Mouse (Mus musculus): ENCODE measurements around the gene Cntn4. TPM values are rescaled to one million over a fixed set of nuclear protein-coding genes. Genes with fewer than 3 reads are reported as not detected.

Gene Cntn4
- polyA plus RNA-seq, 1 experiment from 2014 or later, result 3.3 TPM

GRCm38 (mm10) chr6:106328987-106329386 lies 651.5 kb downstream of the Cntn4 start:
- no peak overlapping the region for H3K27ac ChIP-seq
- 55% methylated on average over 1 of the region's 1 CpGs for WGBS
- ATAC-seq (replicated peaks; ENCODE audit: low FRiP score, low read depth) (no peak), DNase-seq (ENCODE audit: low spot score) (no peak)
- TF ChIP-seq CTCF (IDR thresholded peaks at IDR 0.05; ENCODE audit: low read depth), result peak; percentile 54
- no peak overlapping the region for H3K9ac ChIP-seq (ENCODE audit: low read depth, low read length)
- no peaks in the 10 kb centered on the region for H3K4me1 ChIP-seq (replicated peaks; ENCODE audit: insufficient read depth, low read length)
- H3K4me2 ChIP-seq (ENCODE audit: low read length), result no peak overlapping the region
- no peak overlapping the region for H3K4me3 ChIP-seq (replicated peaks; ENCODE audit: low read depth, low read length)
- H3K27me3 ChIP-seq (ENCODE audit: insufficient read depth, low read length), result no peaks in the 10 kb centered on the region
- no peaks in the 10 kb centered on the region for H3K36me3 ChIP-seq (ENCODE audit: insufficient read depth, low read length)
- no peaks in the 10 kb centered on the region for H3K9me3 ChIP-seq (replicated peaks; ENCODE audit: low read length)

GRCm38 (mm10) chr6:106329636-106330035 lies 652.2 kb downstream of the Cntn4 start:
- TF ChIP-seq CTCF (IDR thresholded peaks at IDR 0.05; ENCODE audit: low read depth), result peak; percentile 50
- no peak overlapping the region for H3K9ac ChIP-seq (ENCODE audit: low read depth, low read length)
- no peaks in the 10 kb centered on the region for H3K9me3 ChIP-seq (replicated peaks; ENCODE audit: low read length)
- H3K4me2 ChIP-seq (ENCODE audit: low read length), result no peak overlapping the region
- no peak overlapping the region for H3K27ac ChIP-seq
- H3K36me3 ChIP-seq (ENCODE audit: insufficient read depth, low read length), result no peaks in the 10 kb centered on the region
- DNase-seq (ENCODE audit: low spot score) (no peak), ATAC-seq (replicated peaks; ENCODE audit: low FRiP score, low read depth) (no peak)
- no peaks in the 10 kb centered on the region for H3K4me1 ChIP-seq (replicated peaks; ENCODE audit: insufficient read depth, low read length)
- H3K4me3 ChIP-seq (replicated peaks; ENCODE audit: low read depth, low read length), result no peak overlapping the region
- H3K27me3 ChIP-seq (ENCODE audit: insufficient read depth, low read length), result no peaks in the 10 kb centered on the region
- 82% methylated on average over 1 of the region's 1 CpGs for WGBS

GRCm38 (mm10) chr6:106332466-106332865 lies 655.0 kb downstream of the Cntn4 start:
- no peak overlapping the region for H3K27ac ChIP-seq
- H3K9ac ChIP-seq (ENCODE audit: low read depth, low read length), result no peak overlapping the region
- H3K4me2 ChIP-seq (ENCODE audit: low read length), result no peak overlapping the region
- no peaks in the 10 kb centered on the region for H3K27me3 ChIP-seq (ENCODE audit: insufficient read depth, low read length)
- H3K4me3 ChIP-seq (replicated peaks; ENCODE audit: low read depth, low read length), result no peak overlapping the region
- no peak for ATAC-seq (replicated peaks; ENCODE audit: low FRiP score, low read depth)
- TF ChIP-seq CTCF (IDR thresholded peaks at IDR 0.05; ENCODE audit: low read depth), result no peak
- DNase-seq (ENCODE audit: low spot score), result no peak
- H3K4me1 ChIP-seq (replicated peaks; ENCODE audit: insufficient read depth, low read length), result no peaks in the 10 kb centered on the region
- H3K36me3 ChIP-seq (ENCODE audit: insufficient read depth, low read length), result no peaks in the 10 kb centered on the region
- H3K9me3 ChIP-seq (replicated peaks; ENCODE audit: low read length), result no peaks in the 10 kb centered on the region
- 92% methylated on average over 3 of the region's 3 CpGs for whole genome bisulfite sequencing

GRCm38 (mm10) chr6:106332933-106333332 lies 655.5 kb downstream of the Cntn4 start:
- Histone ChIP-seq H3K27me3 (ENCODE audit: insufficient read depth, low read length) (no peaks in the 10 kb centered on the region), H3K4me3 (replicated peaks; ENCODE audit: low read depth, low read length) (no peak overlapping the region), H3K27ac (no peak overlapping the region), H3K4me1 (replicated peaks; ENCODE audit: insufficient read depth, low read length) (no peaks in the 10 kb centered on the region), H3K4me2 (ENCODE audit: low read length) (no peak overlapping the region), H3K9me3 (replicated peaks; ENCODE audit: low read length) (no peaks in the 10 kb centered on the region), H3K36me3 (ENCODE audit: insufficient read depth, low read length) (no peaks in the 10 kb centered on the region), H3K9ac (ENCODE audit: low read depth, low read length) (no peak overlapping the region)
- 78% methylated on average over 1 of the region's 1 CpGs for WGBS
- TF ChIP-seq CTCF (IDR thresholded peaks at IDR 0.05; ENCODE audit: low read depth), result no peak
- no peak for DNase-seq (ENCODE audit: low spot score)
- no peak for ATAC-seq (replicated peaks; ENCODE audit: low FRiP score, low read depth)

GRCm38 (mm10) chr6:106335066-106335465 lies 657.6 kb downstream of the Cntn4 start:
- Histone ChIP-seq H3K36me3 (ENCODE audit: insufficient read depth, low read length) (no peaks in the 10 kb centered on the region), H3K27me3 (ENCODE audit: insufficient read depth, low read length) (no peaks in the 10 kb centered on the region), H3K9me3 (replicated peaks; ENCODE audit: low read length) (no peaks in the 10 kb centered on the region), H3K9ac (ENCODE audit: low read depth, low read length) (no peak overlapping the region), H3K4me3 (replicated peaks; ENCODE audit: low read depth, low read length) (no peak overlapping the region), H3K4me1 (replicated peaks; ENCODE audit: insufficient read depth, low read length) (no peaks in the 10 kb centered on the region), H3K4me2 (ENCODE audit: low read length) (no peak overlapping the region), H3K27ac (no peak overlapping the region)
- no peak for TF ChIP-seq CTCF (IDR thresholded peaks at IDR 0.05; ENCODE audit: low read depth)
- 51% methylated on average over 1 of the region's 1 CpGs for WGBS
- ATAC-seq (replicated peaks; ENCODE audit: low FRiP score, low read depth), result no peak
- DNase-seq (ENCODE audit: low spot score), result no peak

- TF ChIP-seq CTCF (IDR thresholded peaks at IDR 0.05; ENCODE audit: low read depth), result no peak
- no peaks in the 10 kb centered on the region for H3K4me1 ChIP-seq (replicated peaks; ENCODE audit: insufficient read depth, low read length)
Observed at GRCm38 (mm10) chr6:106336805-106337204, 659.3 kb downstream of the Cntn4 start.

GRCm38 (mm10) chr6:106337829-106338228 lies 660.4 kb downstream of the Cntn4 start:
- H3K4me2 ChIP-seq (ENCODE audit: low read length), result no peak overlapping the region
- TF ChIP-seq CTCF (IDR thresholded peaks at IDR 0.05; ENCODE audit: low read depth), result no peak
- no peak overlapping the region for H3K4me3 ChIP-seq (replicated peaks; ENCODE audit: low read depth, low read length)
- no peaks in the 10 kb centered on the region for H3K9me3 ChIP-seq (replicated peaks; ENCODE audit: low read length)
- H3K36me3 ChIP-seq (ENCODE audit: insufficient read depth, low read length), result no peaks in the 10 kb centered on the region
- no peak for DNase-seq (ENCODE audit: low spot score)
- no peak for ATAC-seq (replicated peaks; ENCODE audit: low FRiP score, low read depth)
- H3K27ac ChIP-seq, result no peak overlapping the region
- H3K4me1 ChIP-seq (replicated peaks; ENCODE audit: insufficient read depth, low read length), result no peaks in the 10 kb centered on the region
- H3K9ac ChIP-seq (ENCODE audit: low read depth, low read length), result no peak overlapping the region
- H3K27me3 ChIP-seq (ENCODE audit: insufficient read depth, low read length), result no peaks in the 10 kb centered on the region

More at GRCm38 (mm10) chr6:106336805-106337204, 659.3 kb downstream of the Cntn4 start:
- Histone ChIP-seq H3K4me2 (ENCODE audit: low read length) (no peak overlapping the region), H3K9ac (ENCODE audit: low read depth, low read length) (no peak overlapping the region), H3K9me3 (replicated peaks; ENCODE audit: low read length) (no peaks in the 10 kb centered on the region), H3K36me3 (ENCODE audit: insufficient read depth, low read length) (no peaks in the 10 kb centered on the region), H3K27ac (no peak overlapping the region), H3K4me3 (replicated peaks; ENCODE audit: low read depth, low read length) (no peak overlapping the region), H3K27me3 (ENCODE audit: insufficient read depth, low read length) (no peaks in the 10 kb centered on the region)
- WGBS, result 83% methylated on average over 3 of the region's 3 CpGs
- ATAC-seq (replicated peaks; ENCODE audit: low FRiP score, low read depth), result no peak
- DNase-seq (ENCODE audit: low spot score), result no peak

Measured in kidney, postnatal 0 days (tissue).